Mouse (Mus musculus): ENCODE measurements around the gene Lck. TPM values are rescaled to one million over a fixed set of nuclear protein-coding genes. Genes with fewer than 3 reads are reported as not detected.
A peak's percentile ranks its signal among the peaks of the same experiment; 100 is the strongest.

Gene Lck
- total and polyA plus RNA-seq, 3 experiments = 67.2 to 138 (median 70.0) TPM

- TF ChIP-seq POLR2A (IDR thresholded peaks at IDR 0.05; ENCODE audit: low read depth, low read length) (no peak), HCFC1 (IDR thresholded peaks at IDR 0.05; ENCODE audit: low read depth, low read length) (no peak), ETS1 (conservative IDR thresholded peaks at IDR 0.05; ENCODE audit: low read depth, low read length) (no peak), ZNF384 (IDR thresholded peaks at IDR 0.05; ENCODE audit: low read depth, low read length) (no peak), ELF1 (IDR thresholded peaks at IDR 0.05; ENCODE audit: low read depth, low read length) (no peak), SIN3A (IDR thresholded peaks at IDR 0.05; ENCODE audit: low read length) (no peak), TCF12 (IDR thresholded peaks at IDR 0.05; ENCODE audit: low read depth, low read length) (no peak), EP300 (IDR thresholded peaks at IDR 0.05; ENCODE audit: low read length) (no peak), GABPA (IDR thresholded peaks at IDR 0.05; ENCODE audit: insufficient replicate concordance, low read depth, low read length) (no peak), ZKSCAN1 (IDR thresholded peaks at IDR 0.05; ENCODE audit: borderline replicate concordance, low read depth, low read length) (no peak), TBP (conservative IDR thresholded peaks at IDR 0.05; ENCODE audit: low read depth, low read length) (no peak), CHD2 (IDR thresholded peaks at IDR 0.05; ENCODE audit: low read length) (no peak)
- Histone ChIP-seq H3K79me2 (replicated peaks; ENCODE audit: control insufficient read depth, extremely low read depth, insufficient read depth, poor library complexity, severe bottlenecking) (no peaks in the 10 kb centered on the region), H3K4me1 (ENCODE audit: control insufficient read depth in 1 of 2, insufficient read depth in 2 of 2) (peaks cover 20 to 73% of the 10 kb centered on the region in 2 experiments), H3K9ac (ENCODE audit: insufficient read depth, low read depth) (peak overlapping the region; percentile 63), H3K4me3 (replicated peaks in 1 of 3; ENCODE audit: low read depth in 2 of 3, low read length in 2 of 3, poor library complexity in 1 of 3) (peak overlapping the region; percentile 64 to 68 (median 65)), H3K27me3 (replicated peaks) (no peaks in the 10 kb centered on the region), H3K36me3 (replicated peaks in 1 of 2; ENCODE audit: control insufficient read depth in 1 of 2, insufficient read depth in 1 of 2, low read length in 1 of 2) (no peaks in the 10 kb centered on the region), H3K27ac (ENCODE audit: insufficient read depth, low read depth) (peak overlapping the region; percentile 90; the same call in 1 of the 2 replicates), H3K9me3 (replicated peaks; ENCODE audit: low read length) (no peaks in the 10 kb centered on the region), H3K4me2 (ENCODE audit: insufficient read depth, low read depth, poor library complexity, severe bottlenecking) (peak overlapping the region; percentile 39)
- in situ Hi-C loops (cut with MboI; ENCODE audit: low pct_ligation_motif_present, low pct_unique_long_range_greater_than_20kb, low sequenced_read_pairs) = no loop called here
- DNase-seq (ENCODE audit: extremely low read depth) = no peak
- dilution Hi-C loops (cut with MboI; ENCODE audit: extremely low pct_ligation_motif_present, extremely low pct_unique_long_range_greater_than_20kb, low sequenced_read_pairs) = no loop called here
Observed at GRCm38 (mm10) chr4:129500017-129500416, 73.4 kb downstream of the Lck start.

DNA sequence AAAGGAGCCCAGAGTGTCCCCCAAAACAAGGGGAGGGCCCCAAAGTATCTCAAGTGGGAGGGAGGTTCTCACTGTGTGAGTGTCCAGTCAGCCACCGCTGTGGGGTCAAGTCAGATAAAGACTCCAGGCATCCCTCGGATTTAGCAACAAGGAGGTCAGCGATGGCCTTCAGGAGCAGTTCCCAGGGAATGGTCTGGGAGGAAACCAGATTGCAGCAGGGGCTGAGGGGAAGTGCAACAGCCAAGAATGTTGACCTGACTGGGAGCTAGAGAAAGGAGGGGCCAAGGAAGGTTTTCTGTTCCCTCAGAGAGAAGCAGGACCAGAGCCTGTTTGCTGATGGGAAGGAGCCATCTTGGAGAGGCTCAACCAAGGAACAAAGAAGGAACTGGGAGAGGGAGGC, 74.5 kb downstream of the Lck start:
- no peak overlapping the region for H3K27ac ChIP-seq (ENCODE audit: insufficient read depth, low read depth)
- H3K4me2 ChIP-seq (ENCODE audit: insufficient read depth, low read depth, poor library complexity, severe bottlenecking) = no peak overlapping the region
- TF ChIP-seq CTCF (conservative IDR thresholded peaks at IDR 0.05 in 1 of 2, IDR thresholded peaks at IDR 0.05 in 1 of 2; ENCODE audit: low read depth in 2 of 2, low read length in 2 of 2) = no peak
- no peak overlapping the region for H3K4me3 ChIP-seq (replicated peaks in 1 of 3; ENCODE audit: low read depth in 2 of 3, low read length in 2 of 3, poor library complexity in 1 of 3)
- peaks cover 20 to 65% of the 10 kb centered on the region in 2 experiments for H3K4me1 ChIP-seq (ENCODE audit: control insufficient read depth in 1 of 2, insufficient read depth in 2 of 2)
- no peak for DNase-seq (ENCODE audit: extremely low read depth)
- no peaks in the 10 kb centered on the region for H3K9me3 ChIP-seq (replicated peaks; ENCODE audit: low read length)
- in situ Hi-C loops (cut with MboI; ENCODE audit: low pct_ligation_motif_present, low pct_unique_long_range_greater_than_20kb, low sequenced_read_pairs) = no loop called here
- no peaks in the 10 kb centered on the region for H3K36me3 ChIP-seq (replicated peaks in 1 of 2; ENCODE audit: control insufficient read depth in 1 of 2, insufficient read depth in 1 of 2, low read length in 1 of 2)
- dilution Hi-C loops (cut with MboI; ENCODE audit: extremely low pct_ligation_motif_present, extremely low pct_unique_long_range_greater_than_20kb, low sequenced_read_pairs) = no loop called here
- H3K79me2 ChIP-seq (replicated peaks; ENCODE audit: control insufficient read depth, extremely low read depth, insufficient read depth, poor library complexity, severe bottlenecking) = no peaks in the 10 kb centered on the region
- no peaks in the 10 kb centered on the region for H3K27me3 ChIP-seq (replicated peaks)
- H3K9ac ChIP-seq (ENCODE audit: insufficient read depth, low read depth) = no peak overlapping the region

Other genes with a start within 250 kb of the Lck start
- 41.4 and 44.1 TPM in 2 replicates for gene Rbbp4, start 238.3 kb downstream of the Lck start, total RNA-seq (2012; rRNA removed)
- gene Rbbp4, start 238.3 kb downstream of the Lck start, total RNA-seq (2014; rRNA removed) = 73.3 and 76.9 TPM in 2 replicates
- gene Rbbp4, start 238.3 kb downstream of the Lck start, polyA plus RNA-seq (2012; ENCODE audit: insufficient read length, low read depth) = 179 and 219 TPM in 2 replicates
- gene Zbtb8os, start 237.9 kb downstream of the Lck start, total RNA-seq (2012; rRNA removed) = 93.7 and 104 TPM in 2 replicates
- gene Zbtb8os, start 237.9 kb downstream of the Lck start, total RNA-seq (2014; rRNA removed) = 124 and 134 TPM in 2 replicates
- gene Zbtb8os, start 237.9 kb downstream of the Lck start, polyA plus RNA-seq (2012; ENCODE audit: insufficient read length, low read depth) = 135 and 157 TPM in 2 replicates
- 0.04 TPM in 1 of 2 replicates, not detected in the other for gene Zbtb8a, start 195.5 kb downstream of the Lck start, total RNA-seq (2012; rRNA removed)
- 0.16 TPM in 1 of 2 replicates, not detected in the other for gene Zbtb8a, start 195.5 kb downstream of the Lck start, total RNA-seq (2014; rRNA removed)
- gene Zbtb8a, start 195.5 kb downstream of the Lck start, polyA plus RNA-seq (2012; ENCODE audit: insufficient read length, low read depth) = 0.11 TPM in 1 of 2 replicates, not detected in the other
- gene Zbtb8b, start 132.8 kb downstream of the Lck start, total RNA-seq (2012; rRNA removed) = 0.04 TPM in 2 replicates
- gene Zbtb8b, start 132.8 kb downstream of the Lck start, total RNA-seq (2014; rRNA removed) = not detected in 2 replicates
- not detected in 2 replicates for gene Zbtb8b, start 132.8 kb downstream of the Lck start, polyA plus RNA-seq (2012; ENCODE audit: insufficient read length, low read depth)
- 20.2 and 20.4 TPM in 2 replicates for gene Bsdc1, start 112.1 kb downstream of the Lck start, total RNA-seq (2012; rRNA removed)
- 19.3 and 20.6 TPM in 2 replicates for gene Bsdc1, start 112.1 kb downstream of the Lck start, total RNA-seq (2014; rRNA removed)
- 16.1 and 27.2 TPM in 2 replicates for gene Bsdc1, start 112.1 kb downstream of the Lck start, polyA plus RNA-seq (2012; ENCODE audit: insufficient read length, low read depth)
- 0.13 TPM in 1 of 2 replicates, not detected in the other for gene Tssk3, start 82.6 kb downstream of the Lck start, total RNA-seq (2012; rRNA removed)
- gene Tssk3, start 82.6 kb downstream of the Lck start, total RNA-seq (2014; rRNA removed) = not detected in 2 replicates
- not detected in 2 replicates for gene Tssk3, start 82.6 kb downstream of the Lck start, polyA plus RNA-seq (2012; ENCODE audit: insufficient read length, low read depth)
- not detected in 2 replicates for gene Fam229a, start 82.5 kb downstream of the Lck start, total RNA-seq (2012; rRNA removed)
- not detected in 2 replicates for gene Fam229a, start 82.5 kb downstream of the Lck start, total RNA-seq (2014; rRNA removed)
- not detected in 2 replicates for gene Fam229a, start 82.5 kb downstream of the Lck start, polyA plus RNA-seq (2012; ENCODE audit: insufficient read length, low read depth)
- 194 and 195 TPM in 2 replicates for gene Marcksl1, start 60.1 kb downstream of the Lck start, total RNA-seq (2012; rRNA removed)
- gene Marcksl1, start 60.1 kb downstream of the Lck start, total RNA-seq (2014; rRNA removed) = 260 and 265 TPM in 2 replicates
- gene Marcksl1, start 60.1 kb downstream of the Lck start, polyA plus RNA-seq (2012; ENCODE audit: insufficient read length, low read depth) = 423 and 494 TPM in 2 replicates
- gene Hdac1, start 30.9 kb downstream of the Lck start, total RNA-seq (2012; rRNA removed) = 71.7 and 75.4 TPM in 2 replicates
- gene Hdac1, start 30.9 kb downstream of the Lck start, total RNA-seq (2014; rRNA removed) = 104 and 106 TPM in 2 replicates
- gene Hdac1, start 30.9 kb downstream of the Lck start, polyA plus RNA-seq (2012; ENCODE audit: insufficient read length, low read depth) = 231 and 233 TPM in 2 replicates
- gene Fam167b, start 4.9 kb upstream of the Lck start, total RNA-seq (2012; rRNA removed) = 1.1 and 1.4 TPM in 2 replicates
- 0.49 TPM in 1 of 2 replicates, not detected in the other for gene Fam167b, start 4.9 kb upstream of the Lck start, total RNA-seq (2014; rRNA removed)
- gene Fam167b, start 4.9 kb upstream of the Lck start, polyA plus RNA-seq (2012; ENCODE audit: insufficient read length, low read depth) = 0.82 and 1.2 TPM in 2 replicates
- 667 and 673 TPM in 2 replicates for gene Eif3i, start 27.0 kb upstream of the Lck start, total RNA-seq (2012; rRNA removed)
- 702 and 753 TPM in 2 replicates for gene Eif3i, start 27.0 kb upstream of the Lck start, total RNA-seq (2014; rRNA removed)
- gene Eif3i, start 27.0 kb upstream of the Lck start, polyA plus RNA-seq (2012; ENCODE audit: insufficient read length, low read depth) = 418 and 446 TPM in 2 replicates
- 111 and 121 TPM in 2 replicates for gene Tmem234, start 27.0 kb upstream of the Lck start, total RNA-seq (2012; rRNA removed)
- 97.6 and 104 TPM in 2 replicates for gene Tmem234, start 27.0 kb upstream of the Lck start, total RNA-seq (2014; rRNA removed)
- gene Tmem234, start 27.0 kb upstream of the Lck start, polyA plus RNA-seq (2012; ENCODE audit: insufficient read length, low read depth) = 112 and 113 TPM in 2 replicates
- 0.59 and 1.6 TPM in 2 replicates for gene Dcdc2b, start 40.6 kb upstream of the Lck start, total RNA-seq (2012; rRNA removed)
- gene Dcdc2b, start 40.6 kb upstream of the Lck start, total RNA-seq (2014; rRNA removed) = not detected in 2 replicates
- gene Dcdc2b, start 40.6 kb upstream of the Lck start, polyA plus RNA-seq (2012; ENCODE audit: insufficient read length, low read depth) = 0.66 and 1.1 TPM in 2 replicates
- 24.3 and 27.0 TPM in 2 replicates for gene Iqcc, start 45.5 kb upstream of the Lck start, total RNA-seq (2012; rRNA removed)
- 15.9 and 18.4 TPM in 2 replicates for gene Iqcc, start 45.5 kb upstream of the Lck start, total RNA-seq (2014; rRNA removed)
- gene Iqcc, start 45.5 kb upstream of the Lck start, polyA plus RNA-seq (2012; ENCODE audit: insufficient read length, low read depth) = 13.5 and 14.1 TPM in 2 replicates
- gene Ccdc28b, start 50.3 kb upstream of the Lck start, total RNA-seq (2012; rRNA removed) = 24.0 and 24.2 TPM in 2 replicates
- gene Ccdc28b, start 50.3 kb upstream of the Lck start, total RNA-seq (2014; rRNA removed) = 27.3 and 35.5 TPM in 2 replicates
- 26.6 and 28.0 TPM in 2 replicates for gene Ccdc28b, start 50.3 kb upstream of the Lck start, polyA plus RNA-seq (2012; ENCODE audit: insufficient read length, low read depth)
- gene Txlna, start 67.4 kb upstream of the Lck start, total RNA-seq (2012; rRNA removed) = 51.8 and 68.2 TPM in 2 replicates
- 50.0 and 52.2 TPM in 2 replicates for gene Txlna, start 67.4 kb upstream of the Lck start, total RNA-seq (2014; rRNA removed)
- gene Txlna, start 67.4 kb upstream of the Lck start, polyA plus RNA-seq (2012; ENCODE audit: insufficient read length, low read depth) = 64.7 and 103 TPM in 2 replicates
- 17.3 and 23.9 TPM in 2 replicates for gene Kpna6, start 99.1 kb upstream of the Lck start, total RNA-seq (2012; rRNA removed)
- 19.6 and 22.4 TPM in 2 replicates for gene Kpna6, start 99.1 kb upstream of the Lck start, total RNA-seq (2014; rRNA removed)
- 25.8 and 26.4 TPM in 2 replicates for gene Kpna6, start 99.1 kb upstream of the Lck start, polyA plus RNA-seq (2012; ENCODE audit: insufficient read length, low read depth)
- gene Tmem39b, start 123.2 kb upstream of the Lck start, total RNA-seq (2012; rRNA removed) = 11.3 and 11.9 TPM in 2 replicates
- gene Tmem39b, start 123.2 kb upstream of the Lck start, total RNA-seq (2014; rRNA removed) = 13.9 and 14.6 TPM in 2 replicates
- 33.5 and 37.7 TPM in 2 replicates for gene Tmem39b, start 123.2 kb upstream of the Lck start, polyA plus RNA-seq (2012; ENCODE audit: insufficient read length, low read depth)
- gene Khdrbs1, start 168.7 kb upstream of the Lck start, total RNA-seq (2012; rRNA removed) = 58.6 and 65.9 TPM in 2 replicates
- 67.4 and 79.0 TPM in 2 replicates for gene Khdrbs1, start 168.7 kb upstream of the Lck start, total RNA-seq (2014; rRNA removed)
- gene Khdrbs1, start 168.7 kb upstream of the Lck start, polyA plus RNA-seq (2012; ENCODE audit: insufficient read length, low read depth) = 125 TPM in 2 replicates
- 113 and 163 TPM in 2 replicates for gene Ptp4a2, start 237.6 kb upstream of the Lck start, total RNA-seq (2012; rRNA removed)
- 415 and 493 TPM in 2 replicates for gene Ptp4a2, start 237.6 kb upstream of the Lck start, total RNA-seq (2014; rRNA removed)
- 327 and 467 TPM in 2 replicates for gene Ptp4a2, start 237.6 kb upstream of the Lck start, polyA plus RNA-seq (2012; ENCODE audit: insufficient read length, low read depth)